Mouse (Mus musculus) embryonic fibroblast, embryonic 13.5 days (primary cell): Measurements from ENCODE around the gene Tkt.

Experiments
- CTCF ChIP-seq: IDR thresholded peaks from 2 replicates; pipeline ENCODE4 v1.5.1; 2011; ENCODE audit warnings: mild to moderate bottlenecking, control low read depth, low read length, moderate library complexity, borderline replicate concordance; ENCODE audit not compliant: insufficient read depth
- POLR2A ChIP-seq: IDR thresholded peaks from 2 replicates; pipeline ENCODE4 v1.6.1; 2011; ENCODE audit warnings: low read depth, mild to moderate bottlenecking, control low read depth, low read length, moderate library complexity

GRCm38 (mm10) chr14:30619982-30620578 lies 71.9 kb downstream of the Tkt start:
- TF ChIP-seq CTCF (no peak), POLR2A (no peak)
